Mouse (Mus musculus): Measurements from ENCODE around the gene Arl10.

DNA sequence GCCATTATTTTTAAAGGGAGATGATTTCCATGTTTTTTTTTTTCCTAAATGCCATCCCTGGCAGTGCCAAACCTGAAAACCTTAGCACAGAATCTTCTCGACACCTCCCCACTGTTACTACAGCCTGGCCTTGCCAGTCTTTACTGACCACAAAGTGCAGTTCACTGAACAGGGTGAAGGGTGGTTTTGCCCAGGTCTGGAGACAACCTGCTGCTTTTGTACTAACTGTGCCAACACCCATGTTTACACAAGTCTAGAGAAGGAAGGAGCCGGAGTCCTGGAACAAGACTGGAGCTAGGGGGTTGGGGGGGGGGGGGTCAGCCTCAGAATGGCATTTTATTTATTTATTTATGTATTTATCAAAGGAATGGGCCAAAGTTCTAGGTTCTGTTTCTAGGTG lies 6.6 kb downstream of the Arl10 start:
- TF ChIP-seq CTCF (IDR thresholded peaks at IDR 0.05; ENCODE audit: low read depth) (no peak), EP300 (optimal IDR thresholded peaks at IDR 0.05) (no peak)

Data from stomach, postnatal 0 days (tissue).